Mouse (Mus musculus) limb, embryonic 13.5 days (tissue): ENCODE data around the gene Mrpl20. TPM values are rescaled to one million over a fixed set of nuclear protein-coding genes. Genes with fewer than 3 reads are reported as not detected.
A peak's percentile ranks its signal among the peaks of the same experiment; 100 is the strongest.

Source experiments
- ATAC-seq: fragments of 200-750 bp; cut with Nextera tagmentation; 2 replicates; pipeline ENCODE4 v1.8.0; 2017; ENCODE audit warnings: low read depth, moderate number of reproducible peaks, moderate TSS enrichment; ENCODE audit not compliant: low FRiP score
- H3K27ac ChIP-seq: fragments of 300-500 bp; sonication (generic); 2 replicates; pipeline ENCODE4 v1.5.1; 2015; ENCODE audit warnings: inconsistent platforms, mild to moderate bottlenecking, moderate library complexity
- H3K27me3 ChIP-seq: fragments of 300-500 bp; sonication (generic); 2 replicates; pipeline ENCODE4 v1.6.1; 2015; ENCODE audit warnings: mild to moderate bottlenecking, inconsistent platforms
- H3K36me3 ChIP-seq: fragments of 300-500 bp; sonication (generic); 2 replicates; pipeline ENCODE4 v1.6.1; 2015; ENCODE audit warnings: inconsistent platforms, mild to moderate bottlenecking, moderate library complexity
- H3K4me1 ChIP-seq: fragments of 300-500 bp; sonication (generic); 2 replicates; pipeline ENCODE4 v1.6.1; 2015; ENCODE audit warnings: inconsistent platforms
- H3K4me2 ChIP-seq: fragments of 300-500 bp; sonication (generic); replicated peaks from 2 replicates; pipeline ENCODE4 v1.6.1; 2015; ENCODE audit warnings: inconsistent platforms, mild to moderate bottlenecking, moderate library complexity
- H3K4me3 ChIP-seq: fragments of 300-500 bp; sonication (generic); 2 replicates; pipeline ENCODE4 v1.5.1; 2015; ENCODE audit warnings: moderate library complexity, mild to moderate bottlenecking, inconsistent platforms
- H3K9ac ChIP-seq: fragments of 300-500 bp; sonication (generic); 2 replicates; pipeline ENCODE4 v1.6.1; 2015; ENCODE audit warnings: mild to moderate bottlenecking, inconsistent platforms
- H3K9me3 ChIP-seq: fragments of 300-500 bp; sonication (generic); 2 replicates; pipeline ENCODE4 v1.6.1; 2016; ENCODE audit warnings: inconsistent platforms
- WGBS: fragments of 180-500 bp; shearing (Covaris S2); methylation state at CpG from one replicate; pipeline ENCODE4 v1.1.7; 2015; 5-methylcytosine and 5-hydroxymethylcytosine counted together
- polyA plus RNA-seq: library from polyadenylated mRNA; unstranded; fragments of >200 nt; fragmentation: Nextera tagmentation; extraction: Ambion mirVana; gene quantifications from 2 replicates; pipeline ENCODE4 v1.2.1, GENCODE M21; 2015

The Mrpl20 gene
- polyA plus RNA-seq, 1 experiment from 2014 or later, result 213 TPM

DNA sequence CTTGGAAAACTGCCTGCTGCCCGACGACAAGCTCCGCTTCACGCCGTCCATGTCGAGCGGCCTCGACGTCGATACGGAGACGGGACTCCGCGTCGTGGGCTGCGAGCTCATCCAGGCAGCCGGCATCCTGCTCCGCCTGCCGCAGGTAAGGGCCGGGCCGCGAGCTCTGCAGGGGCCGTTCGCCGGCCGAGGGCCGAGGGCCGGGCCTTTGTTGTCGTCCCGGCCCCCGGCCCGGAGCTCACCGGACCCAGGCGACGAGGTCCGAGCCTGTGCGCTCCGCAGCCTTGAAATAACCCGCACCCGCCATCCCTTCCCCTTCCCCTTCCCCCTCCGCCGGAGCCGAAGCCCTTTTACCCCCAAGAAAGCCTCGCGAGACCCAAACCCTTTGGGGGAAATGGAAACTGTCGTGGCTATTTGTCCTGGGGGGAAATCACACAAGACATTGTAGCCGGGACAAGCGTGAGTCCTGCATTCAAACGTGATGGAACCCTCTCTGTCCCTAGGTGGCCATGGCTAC lies 10.0 kb downstream of the Mrpl20 start:
- peaks cover 17% of the 10 kb centered on the region for H3K4me1 ChIP-seq
- no peaks in the 10 kb centered on the region for H3K27me3 ChIP-seq
- ATAC-seq, result peak; percentile 30
- H3K4me2 ChIP-seq, result peak overlapping the region; percentile 95
- H3K36me3 ChIP-seq, result peaks cover 74% of the 10 kb centered on the region
- WGBS, result under 1% methylated on average over 48 of the region's 49 CpGs
- peak overlapping the region; percentile 100 for H3K9ac ChIP-seq
- H3K27ac ChIP-seq, result peak overlapping the region; percentile 82
- no peaks in the 10 kb centered on the region for H3K9me3 ChIP-seq
- peak overlapping the region; percentile 100 for H3K4me3 ChIP-seq

GRCm38 (mm10) chr4:155817533-155817932 lies 14.9 kb downstream of the Mrpl20 start:
- H3K9ac ChIP-seq, result no peak overlapping the region
- no peaks in the 10 kb centered on the region for H3K27me3 ChIP-seq
- H3K4me2 ChIP-seq, result no peak overlapping the region
- no peak overlapping the region for H3K27ac ChIP-seq
- peaks cover 86% of the 10 kb centered on the region for H3K36me3 ChIP-seq
- 84% methylated on average over 4 of the region's 4 CpGs for WGBS
- H3K4me1 ChIP-seq, result peaks cover 14% of the 10 kb centered on the region
- H3K4me3 ChIP-seq, result no peak overlapping the region
- ATAC-seq, result no peak
- H3K9me3 ChIP-seq, result no peaks in the 10 kb centered on the region

- Histone ChIP-seq H3K27me3 (no peaks in the 10 kb centered on the region), H3K9ac (no peak overlapping the region), H3K36me3 (peaks cover 93% of the 10 kb centered on the region), H3K4me1 (no peaks in the 10 kb centered on the region), H3K4me2 (no peak overlapping the region), H3K27ac (no peak overlapping the region), H3K4me3 (no peak overlapping the region), H3K9me3 (no peaks in the 10 kb centered on the region)
- 84% methylated on average over 7 of the region's 7 CpGs for whole genome bisulfite sequencing
- ATAC-seq, result no peak
Observed at GRCm38 (mm10) chr4:155821025-155821424, 18.3 kb downstream of the Mrpl20 start.

DNA sequence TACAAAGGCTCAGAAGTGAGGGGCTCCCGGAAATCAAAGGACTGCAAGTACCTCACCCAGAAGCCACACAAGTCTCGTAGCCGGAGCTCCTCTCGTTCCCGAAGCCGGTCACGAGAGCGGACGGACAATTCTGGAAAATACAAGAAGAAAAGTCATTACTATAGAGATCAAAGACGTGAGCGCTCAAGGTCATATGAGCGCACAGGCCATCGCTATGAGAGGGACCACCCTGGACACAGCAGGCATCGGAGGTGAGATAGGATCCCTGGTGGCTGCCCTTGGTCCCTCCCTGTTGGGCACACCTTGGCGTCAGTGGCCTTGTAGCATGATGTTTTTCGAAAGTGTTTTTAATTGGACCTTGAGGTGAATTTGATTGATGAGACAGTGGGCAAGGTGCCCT lies 20.8 kb downstream of the Mrpl20 start:
- no peak overlapping the region for H3K4me3 ChIP-seq
- ATAC-seq, result no peak
- H3K9ac ChIP-seq, result no peak overlapping the region
- H3K27me3 ChIP-seq, result no peaks in the 10 kb centered on the region
- 93% methylated on average over 16 of the region's 16 CpGs for WGBS
- H3K4me2 ChIP-seq, result no peak overlapping the region
- H3K9me3 ChIP-seq, result no peaks in the 10 kb centered on the region
- peaks cover 89% of the 10 kb centered on the region for H3K36me3 ChIP-seq
- H3K27ac ChIP-seq, result no peak overlapping the region
- H3K4me1 ChIP-seq, result no peaks in the 10 kb centered on the region

DNA sequence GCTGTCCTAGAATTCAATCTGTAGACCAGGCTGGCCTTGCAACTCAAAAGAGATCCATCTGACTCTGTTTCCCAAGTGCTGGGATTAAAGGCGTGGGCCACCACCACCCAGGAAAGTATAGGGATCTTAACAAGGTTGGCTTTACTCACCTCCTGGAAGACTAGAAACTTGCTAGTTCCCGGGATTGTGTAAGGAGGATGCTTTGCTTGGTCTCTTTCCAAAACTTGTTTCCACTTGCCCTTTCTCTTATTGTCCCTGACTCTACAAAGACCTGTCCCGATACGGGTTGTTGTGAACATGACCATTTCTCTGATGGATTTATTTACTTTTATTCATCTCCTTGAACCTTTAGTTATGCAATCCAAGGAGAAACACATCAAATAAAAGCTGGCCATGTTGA lies 27.2 kb downstream of the Mrpl20 start:
- no peaks in the 10 kb centered on the region for H3K9me3 ChIP-seq
- peaks cover 36% of the 10 kb centered on the region for H3K36me3 ChIP-seq
- WGBS, result 98% methylated on average over 4 of the region's 4 CpGs
- H3K27ac ChIP-seq, result no peak overlapping the region
- peaks cover 27% of the 10 kb centered on the region for H3K4me1 ChIP-seq
- no peak overlapping the region for H3K4me3 ChIP-seq
- H3K4me2 ChIP-seq, result no peak overlapping the region
- H3K27me3 ChIP-seq, result no peaks in the 10 kb centered on the region
- no peak for ATAC-seq
- no peak overlapping the region for H3K9ac ChIP-seq

GRCm38 (mm10) chr4:155830596-155830995 lies 27.9 kb downstream of the Mrpl20 start:
- ATAC-seq, result no peak
- Histone ChIP-seq H3K27ac (no peak overlapping the region), H3K9ac (no peak overlapping the region; the same call in 1 of the 2 replicates), H3K36me3 (peaks cover 30% of the 10 kb centered on the region), H3K4me1 (peaks cover 27% of the 10 kb centered on the region), H3K27me3 (no peaks in the 10 kb centered on the region), H3K4me3 (peak overlapping the region; percentile 92), H3K9me3 (no peaks in the 10 kb centered on the region), H3K4me2 (peak overlapping the region; percentile 97)
- whole genome bisulfite sequencing, result 55% methylated on average over 8 of the region's 8 CpGs

- H3K4me3 ChIP-seq, result peak within 1 kb of the TSS; percentile 92
- ATAC-seq, result peak; percentile 92
- peak within 1 kb of the TSS; percentile 91 for H3K9ac ChIP-seq
- WGBS, result under 1% methylated on average over 49 of the region's 49 CpGs
- H3K4me2 ChIP-seq, result peak within 1 kb of the TSS; percentile 97
- no peaks in the 10 kb centered on the region for H3K27me3 ChIP-seq
- peak within 1 kb of the TSS; percentile 86 for H3K27ac ChIP-seq
- H3K9me3 ChIP-seq, result no peaks in the 10 kb centered on the region
- H3K4me1 ChIP-seq, result peaks cover 27% of the 10 kb centered on the region
- H3K36me3 ChIP-seq, result peaks cover 27% of the 10 kb centered on the region
Observed at GRCm38 (mm10) chr4:155831205-155831766, 28.6 kb downstream of the Mrpl20 start, which contains the start of gene Aurkaip1. Aurkaip1 (plus strand) TSS chr4:155831272.

DNA sequence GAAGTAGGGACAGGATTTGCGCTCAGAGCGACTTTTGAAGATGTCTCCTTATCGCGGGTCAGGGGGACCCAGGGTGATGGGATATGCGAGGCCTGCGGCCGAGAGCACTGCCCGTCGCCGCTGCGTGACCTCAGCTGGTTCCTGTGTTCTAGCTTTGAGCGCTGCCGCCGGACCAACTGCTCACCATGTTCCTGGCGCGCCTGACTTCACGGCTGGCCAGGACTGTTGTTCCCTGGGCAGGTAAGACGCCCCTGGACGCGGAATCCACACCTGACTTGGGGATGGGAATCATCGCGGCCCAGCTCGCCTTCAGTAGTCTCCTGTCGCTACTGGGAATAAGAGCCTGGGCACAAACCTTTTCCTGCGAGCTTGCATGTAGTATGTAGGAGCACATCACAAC lies 29.2 kb downstream of the Mrpl20 start:
- Histone ChIP-seq H3K4me3 (peak overlapping the region; percentile 92), H3K9me3 (no peaks in the 10 kb centered on the region), H3K27me3 (no peaks in the 10 kb centered on the region), H3K36me3 (peaks cover 21% of the 10 kb centered on the region), H3K4me2 (peak overlapping the region; percentile 97), H3K27ac (peak overlapping the region; percentile 86), H3K4me1 (peaks cover 27% of the 10 kb centered on the region), H3K9ac (peak overlapping the region; percentile 91)
- WGBS, result under 1% methylated on average over 25 of the region's 25 CpGs
- ATAC-seq, result peak; percentile 18; the same call in 1 of the 2 replicates

- Histone ChIP-seq H3K4me2 (peak overlapping the region; percentile 97), H3K4me3 (peak overlapping the region; percentile 92), H3K36me3 (peaks cover 16% of the 10 kb centered on the region), H3K27me3 (no peaks in the 10 kb centered on the region), H3K9ac (peak overlapping the region; percentile 91), H3K4me1 (peaks cover 27% of the 10 kb centered on the region), H3K9me3 (no peaks in the 10 kb centered on the region), H3K27ac (no peak overlapping the region; the same call in 1 of the 2 replicates)
- ATAC-seq, result no peak
- 58% methylated on average over 10 of the region's 10 CpGs for WGBS
Observed at GRCm38 (mm10) chr4:155832321-155832720, 29.6 kb downstream of the Mrpl20 start.

GRCm38 (mm10) chr4:155833234-155833633 lies 30.6 kb downstream of the Mrpl20 start:
- Histone ChIP-seq H3K9me3 (no peaks in the 10 kb centered on the region), H3K36me3 (peaks cover 8% of the 10 kb centered on the region), H3K4me2 (peak overlapping the region; percentile 97), H3K9ac (no peak overlapping the region), H3K27ac (no peak overlapping the region), H3K4me3 (peak overlapping the region; percentile 92; the same call in 1 of the 2 replicates), H3K4me1 (peaks cover 27% of the 10 kb centered on the region), H3K27me3 (no peaks in the 10 kb centered on the region)
- ATAC-seq, result no peak
- WGBS, result 84% methylated on average over 4 of the region's 4 CpGs

DNA sequence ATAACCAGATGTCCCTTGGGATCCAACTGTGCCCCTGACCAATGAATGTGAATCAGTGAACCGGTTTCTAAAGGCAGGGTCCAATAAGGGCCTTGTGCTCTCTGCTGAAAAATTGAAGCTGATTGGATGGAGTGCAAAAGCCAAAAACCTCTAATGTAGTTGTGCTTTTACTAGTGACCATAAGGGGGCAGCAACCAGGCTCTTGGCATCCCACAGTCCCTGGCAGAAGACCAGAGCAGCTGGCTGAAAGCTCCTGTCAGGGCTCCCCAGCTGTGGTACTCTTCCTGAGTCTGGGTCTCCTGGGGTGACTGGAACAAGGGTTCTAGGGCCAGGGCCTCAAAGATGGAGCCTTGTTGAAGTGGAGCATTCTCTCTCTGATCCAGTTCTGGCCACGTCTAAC lies 31.2 kb downstream of the Mrpl20 start:
- Histone ChIP-seq H3K27ac (0 out of 2 replicates have a peak overlapping the region, but pooled peaks have one; percentile 33), H3K27me3 (no peaks in the 10 kb centered on the region), H3K9me3 (no peaks in the 10 kb centered on the region), H3K4me3 (0 out of 2 replicates have a peak overlapping the region, but pooled peaks have one; percentile 2), H3K4me2 (0 out of 2 replicates have a peak overlapping the region, but pooled peaks have one; percentile 21), H3K4me1 (peaks cover 32% of the 10 kb centered on the region), H3K36me3 (peaks cover 5% of the 10 kb centered on the region; the same call in 1 of the 2 replicates), H3K9ac (no peak overlapping the region; the same call in 1 of the 2 replicates)
- peak; percentile 34; the same call in 1 of the 2 replicates for ATAC-seq
- 26% methylated on average over 2 of the region's 2 CpGs for WGBS

- WGBS, result 66% methylated on average over 11 of the region's 11 CpGs
- Histone ChIP-seq H3K9me3 (no peaks in the 10 kb centered on the region), H3K36me3 (peaks cover 14% of the 10 kb centered on the region), H3K27me3 (0 out of 2 replicates have a peak, but pooled peaks cover 6% of the 10 kb centered on the region), H3K9ac (no peak overlapping the region), H3K27ac (no peak overlapping the region), H3K4me1 (peaks cover 50% of the 10 kb centered on the region), H3K4me2 (no peak overlapping the region), H3K4me3 (no peak overlapping the region)
- no peak for ATAC-seq
Observed at GRCm38 (mm10) chr4:155837404-155838010, 34.8 kb downstream of the Mrpl20 start.
